Mouse (Mus musculus): Measurements from ENCODE around the gene Zcchc2. TPM values are rescaled to one million over a fixed set of nuclear protein-coding genes. Genes with fewer than 3 reads are reported as not detected.

Zcchc2 gene
- polyA plus RNA-seq, 1 experiment from 2014 or later = 3.4 TPM

GRCm38 (mm10) chr1:106039326-106039725 lies 49.1 kb downstream of the Zcchc2 start:
- Histone ChIP-seq H3K4me2 (ENCODE audit: low read length) (no peak overlapping the region), H3K4me1 (ENCODE audit: control insufficient read depth, insufficient read depth, low read length) (no peaks in the 10 kb centered on the region), H3K27me3 (ENCODE audit: control insufficient read depth, insufficient read depth, low read depth, low read length) (no peaks in the 10 kb centered on the region), H3K27ac (ENCODE audit: low read length) (no peak overlapping the region), H3K4me3 (ENCODE audit: low read depth, low read length) (no peak overlapping the region), H3K9ac (ENCODE audit: low read depth, low read length) (no peak overlapping the region), H3K9me3 (replicated peaks; ENCODE audit: control insufficient read depth, low read length, poor library complexity, severe bottlenecking) (no peaks in the 10 kb centered on the region), H3K36me3 (ENCODE audit: control insufficient read depth, insufficient read depth, low read length) (no peaks in the 10 kb centered on the region)
- WGBS = 60% methylated on average over 6 of the region's 6 CpGs
- ATAC-seq = 0 out of 2 replicates have a peak, but pooled peaks have one; percentile 29

DNA sequence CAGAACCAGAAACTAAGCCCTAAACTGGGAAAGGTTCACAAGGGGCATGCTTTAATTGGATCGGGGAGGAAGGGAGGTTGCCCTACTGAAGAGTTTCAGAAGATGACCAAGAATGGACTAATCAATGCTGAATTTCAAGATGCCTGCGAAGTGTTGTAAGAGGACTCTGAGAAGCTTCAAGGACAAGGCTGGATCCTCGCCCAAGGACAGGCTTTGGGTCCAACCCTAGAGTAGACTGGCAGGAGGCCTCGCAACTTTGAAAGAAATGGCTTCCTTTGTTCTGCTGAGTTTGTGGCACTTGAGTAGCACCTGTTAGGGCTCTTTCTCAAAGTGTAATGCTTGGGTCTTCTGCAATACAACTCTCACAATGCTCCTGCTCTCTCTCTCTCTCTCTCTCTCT lies 50.1 kb downstream of the Zcchc2 start:
- H3K4me3 ChIP-seq (ENCODE audit: low read depth, low read length) = no peak overlapping the region
- no peak overlapping the region for H3K27ac ChIP-seq (ENCODE audit: low read length)
- no peak for ATAC-seq
- no peaks in the 10 kb centered on the region for H3K27me3 ChIP-seq (ENCODE audit: control insufficient read depth, insufficient read depth, low read depth, low read length)
- no peaks in the 10 kb centered on the region for H3K4me1 ChIP-seq (ENCODE audit: control insufficient read depth, insufficient read depth, low read length)
- no peak overlapping the region for H3K9ac ChIP-seq (ENCODE audit: low read depth, low read length)
- H3K36me3 ChIP-seq (ENCODE audit: control insufficient read depth, insufficient read depth, low read length) = no peaks in the 10 kb centered on the region
- no peaks in the 10 kb centered on the region for H3K9me3 ChIP-seq (replicated peaks; ENCODE audit: control insufficient read depth, low read length, poor library complexity, severe bottlenecking)
- WGBS = 93% methylated on average over 4 of the region's 4 CpGs
- no peak overlapping the region for H3K4me2 ChIP-seq (ENCODE audit: low read length)

GRCm38 (mm10) chr1:106042221-106042620 lies 52.0 kb downstream of the Zcchc2 start:
- no peak overlapping the region for H3K9ac ChIP-seq (ENCODE audit: low read depth, low read length)
- H3K27me3 ChIP-seq (ENCODE audit: control insufficient read depth, insufficient read depth, low read depth, low read length) = no peaks in the 10 kb centered on the region
- H3K27ac ChIP-seq (ENCODE audit: low read length) = no peak overlapping the region
- 93% methylated on average over 9 of the region's 9 CpGs for WGBS
- no peak for ATAC-seq
- H3K4me1 ChIP-seq (ENCODE audit: control insufficient read depth, insufficient read depth, low read length) = no peaks in the 10 kb centered on the region
- no peaks in the 10 kb centered on the region for H3K9me3 ChIP-seq (replicated peaks; ENCODE audit: control insufficient read depth, low read length, poor library complexity, severe bottlenecking)
- H3K4me2 ChIP-seq (ENCODE audit: low read length) = no peak overlapping the region
- H3K4me3 ChIP-seq (ENCODE audit: low read depth, low read length) = no peak overlapping the region
- H3K36me3 ChIP-seq (ENCODE audit: control insufficient read depth, insufficient read depth, low read length) = no peaks in the 10 kb centered on the region

DNA sequence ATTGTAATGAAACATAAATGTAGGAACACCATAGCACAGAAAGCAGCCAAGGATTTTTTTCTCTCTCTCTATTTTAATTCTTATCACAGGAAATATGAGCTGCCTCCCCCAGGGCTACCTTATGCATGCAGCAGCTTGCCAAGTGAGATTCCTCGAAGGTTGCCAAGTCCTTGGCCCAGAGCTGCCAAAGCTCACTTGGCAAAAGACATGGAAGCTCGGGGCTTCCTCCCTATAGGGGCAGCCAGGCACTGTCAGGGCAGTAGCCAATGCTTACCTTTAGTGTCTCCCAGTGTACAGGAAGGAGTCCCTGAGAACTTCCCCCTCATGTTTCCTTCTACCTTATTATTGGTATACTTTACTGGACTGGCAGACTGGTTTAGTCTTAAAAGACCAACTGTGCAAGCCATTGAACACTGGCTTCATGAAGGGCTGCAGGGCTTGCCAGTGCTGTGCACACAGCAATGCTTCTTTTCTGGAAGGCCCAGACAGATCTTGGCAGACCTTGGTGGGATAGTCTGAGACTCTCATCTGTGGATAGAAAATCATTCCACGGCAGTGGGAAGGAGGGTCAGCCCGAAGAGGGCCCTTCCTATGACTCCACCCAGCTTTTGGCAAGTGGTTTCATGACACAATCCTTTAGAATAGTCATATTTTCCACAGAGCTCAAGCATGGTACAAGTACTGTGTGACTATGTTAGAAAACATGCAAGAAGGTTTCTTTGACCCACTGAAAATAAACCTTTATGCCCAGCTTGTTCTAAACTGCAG lies 53.0 kb downstream of the Zcchc2 start:
- no peaks in the 10 kb centered on the region for H3K4me1 ChIP-seq (ENCODE audit: control insufficient read depth, insufficient read depth, low read length)
- no peak overlapping the region for H3K4me2 ChIP-seq (ENCODE audit: low read length)
- H3K27me3 ChIP-seq (ENCODE audit: control insufficient read depth, insufficient read depth, low read depth, low read length) = no peaks in the 10 kb centered on the region
- no peaks in the 10 kb centered on the region for H3K9me3 ChIP-seq (replicated peaks; ENCODE audit: control insufficient read depth, low read length, poor library complexity, severe bottlenecking)
- ATAC-seq = no peak
- 74% methylated on average over 4 of the region's 4 CpGs for WGBS
- no peaks in the 10 kb centered on the region for H3K36me3 ChIP-seq (ENCODE audit: control insufficient read depth, insufficient read depth, low read length)
- H3K4me3 ChIP-seq (ENCODE audit: low read depth, low read length) = no peak overlapping the region
- H3K9ac ChIP-seq (ENCODE audit: low read depth, low read length) = no peak overlapping the region
- H3K27ac ChIP-seq (ENCODE audit: low read length) = no peak overlapping the region

- Histone ChIP-seq H3K4me2 (ENCODE audit: low read length) (no peak overlapping the region), H3K36me3 (ENCODE audit: control insufficient read depth, insufficient read depth, low read length) (no peaks in the 10 kb centered on the region), H3K27ac (ENCODE audit: low read length) (no peak overlapping the region), H3K4me1 (ENCODE audit: control insufficient read depth, insufficient read depth, low read length) (no peaks in the 10 kb centered on the region), H3K27me3 (ENCODE audit: control insufficient read depth, insufficient read depth, low read depth, low read length) (no peaks in the 10 kb centered on the region), H3K9me3 (replicated peaks; ENCODE audit: control insufficient read depth, low read length, poor library complexity, severe bottlenecking) (no peaks in the 10 kb centered on the region), H3K4me3 (ENCODE audit: low read depth, low read length) (no peak overlapping the region), H3K9ac (ENCODE audit: low read depth, low read length) (no peak overlapping the region)
- ATAC-seq = no peak
- 96% methylated on average over 6 of the region's 6 CpGs for whole genome bisulfite sequencing
These were observed 58.8 kb downstream of the Zcchc2 start for GRCm38 (mm10) chr1:106049036-106049435.

DNA sequence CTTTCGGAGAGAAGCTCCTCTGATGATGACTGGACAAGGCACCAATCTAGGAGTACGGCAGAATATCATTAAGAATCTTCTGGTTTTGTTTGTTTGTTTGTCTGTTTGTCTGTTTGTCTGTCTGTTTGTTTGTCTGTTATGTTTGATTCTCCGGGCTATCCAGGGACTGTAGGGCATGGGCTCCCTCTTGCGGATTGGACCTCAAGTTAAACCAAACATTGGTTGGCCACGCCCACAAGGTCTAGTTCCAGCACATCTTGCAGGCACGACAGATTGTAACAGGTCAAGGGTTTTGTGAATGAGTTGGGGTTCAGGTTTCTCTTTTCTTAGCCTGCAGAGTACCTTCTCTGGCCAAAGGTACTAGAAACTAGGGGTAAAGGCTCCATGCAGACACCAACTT lies 64.8 kb downstream of the Zcchc2 start:
- Histone ChIP-seq H3K9me3 (replicated peaks; ENCODE audit: control insufficient read depth, low read length, poor library complexity, severe bottlenecking) (no peaks in the 10 kb centered on the region), H3K4me3 (ENCODE audit: low read depth, low read length) (no peak overlapping the region), H3K36me3 (ENCODE audit: control insufficient read depth, insufficient read depth, low read length) (no peaks in the 10 kb centered on the region), H3K27me3 (ENCODE audit: control insufficient read depth, insufficient read depth, low read depth, low read length) (no peaks in the 10 kb centered on the region), H3K4me1 (ENCODE audit: control insufficient read depth, insufficient read depth, low read length) (no peaks in the 10 kb centered on the region), H3K4me2 (ENCODE audit: low read length) (no peak overlapping the region), H3K27ac (ENCODE audit: low read length) (no peak overlapping the region), H3K9ac (ENCODE audit: low read depth, low read length) (no peak overlapping the region)
- 80% methylated on average over 6 of the region's 6 CpGs for WGBS
- ATAC-seq = no peak

GRCm38 (mm10) chr1:106058355-106058754 lies 68.1 kb downstream of the Zcchc2 start:
- H3K9ac ChIP-seq (ENCODE audit: low read depth, low read length) = no peak overlapping the region
- no peaks in the 10 kb centered on the region for H3K9me3 ChIP-seq (replicated peaks; ENCODE audit: control insufficient read depth, low read length, poor library complexity, severe bottlenecking)
- no peaks in the 10 kb centered on the region for H3K27me3 ChIP-seq (ENCODE audit: control insufficient read depth, insufficient read depth, low read depth, low read length)
- H3K4me2 ChIP-seq (ENCODE audit: low read length) = no peak overlapping the region
- no peaks in the 10 kb centered on the region for H3K36me3 ChIP-seq (ENCODE audit: control insufficient read depth, insufficient read depth, low read length)
- H3K27ac ChIP-seq (ENCODE audit: low read length) = no peak overlapping the region
- H3K4me3 ChIP-seq (ENCODE audit: low read depth, low read length) = no peak overlapping the region
- 71% methylated on average over 5 of the region's 5 CpGs for WGBS
- no peaks in the 10 kb centered on the region for H3K4me1 ChIP-seq (ENCODE audit: control insufficient read depth, insufficient read depth, low read length)
- no peak for ATAC-seq

DNA sequence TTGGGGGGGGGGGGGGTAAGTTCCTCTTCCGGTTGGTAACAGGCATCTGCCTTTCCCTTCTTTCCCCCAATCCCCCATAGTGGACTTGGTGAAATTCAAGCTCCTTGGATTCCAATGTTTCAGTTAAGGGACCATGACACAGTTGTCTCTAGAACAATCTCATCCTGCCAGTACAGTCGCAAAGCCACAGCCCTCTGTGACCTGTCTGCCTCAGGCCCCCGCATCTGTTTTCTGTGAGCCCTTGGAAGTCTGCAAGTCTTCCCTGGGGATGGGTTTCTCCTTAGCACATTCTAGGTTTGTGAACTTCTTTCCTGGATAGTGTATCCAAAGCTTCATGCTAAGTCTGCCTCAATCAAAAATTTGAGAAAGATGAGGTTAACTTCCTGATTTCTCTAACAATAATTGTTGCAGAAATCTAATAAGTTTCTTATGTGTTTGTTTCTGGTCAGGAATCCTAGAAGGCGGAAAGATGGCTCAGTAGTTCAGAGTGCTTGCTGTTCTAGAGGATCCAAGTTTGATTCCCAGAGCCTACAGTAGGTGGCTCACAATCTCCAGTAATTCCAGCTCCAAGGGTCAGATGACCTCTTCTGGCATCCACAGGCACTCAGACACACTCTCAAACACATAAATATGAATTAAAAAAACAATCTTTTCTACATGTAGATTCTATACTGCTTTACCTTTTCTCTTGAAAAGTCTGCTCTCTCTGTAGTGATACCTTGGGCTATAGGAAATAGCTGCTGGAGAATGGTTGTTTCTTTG lies 69.5 kb downstream of the Zcchc2 start:
- H3K27me3 ChIP-seq (ENCODE audit: control insufficient read depth, insufficient read depth, low read depth, low read length) = no peaks in the 10 kb centered on the region
- WGBS = 83% methylated on average over 4 of the region's 4 CpGs
- no peaks in the 10 kb centered on the region for H3K4me1 ChIP-seq (ENCODE audit: control insufficient read depth, insufficient read depth, low read length)
- no peak overlapping the region for H3K4me3 ChIP-seq (ENCODE audit: low read depth, low read length)
- no peaks in the 10 kb centered on the region for H3K9me3 ChIP-seq (replicated peaks; ENCODE audit: control insufficient read depth, low read length, poor library complexity, severe bottlenecking)
- no peak overlapping the region for H3K27ac ChIP-seq (ENCODE audit: low read length)
- ATAC-seq = no peak
- H3K4me2 ChIP-seq (ENCODE audit: low read length) = no peak overlapping the region
- H3K36me3 ChIP-seq (ENCODE audit: control insufficient read depth, insufficient read depth, low read length) = no peaks in the 10 kb centered on the region
- H3K9ac ChIP-seq (ENCODE audit: low read depth, low read length) = no peak overlapping the region
